Mouse (Mus musculus) midbrain, embryonic 15.5 days (tissue): ENCODE results near the gene Cep170b. TPM values are rescaled to one million over a fixed set of nuclear protein-coding genes. Genes with fewer than 3 reads are reported as not detected.
A peak's percentile ranks its signal among the peaks of the same experiment; 100 is the strongest.

Source experiments
- ATAC-seq: fragments of 200-750 bp; cut with Nextera tagmentation; replicated peaks from 2 replicates; pipeline ENCODE4 v1.8.0; 2017; ENCODE audit warnings: moderate TSS enrichment
- H3K27ac ChIP-seq: fragments of 300-500 bp; sonication (generic); 2 replicates; pipeline ENCODE4 v1.5.1; 2015; ENCODE audit warnings: mild to moderate bottlenecking, inconsistent platforms
- H3K27me3 ChIP-seq: fragments of 300-500 bp; sonication (generic); replicated peaks from 2 replicates; pipeline ENCODE4 v1.6.1; 2015; ENCODE audit warnings: inconsistent platforms
- H3K36me3 ChIP-seq: fragments of 300-500 bp; sonication (generic); replicated peaks from 2 replicates; pipeline ENCODE4 v1.6.1; 2015; ENCODE audit warnings: inconsistent platforms
- H3K4me1 ChIP-seq: fragments of 300-500 bp; sonication (generic); 2 replicates; pipeline ENCODE4 v1.6.1; 2015; ENCODE audit warnings: inconsistent platforms
- H3K4me2 ChIP-seq: fragments of 300-500 bp; sonication (generic); 2 replicates; pipeline ENCODE4 v1.6.1; 2015; ENCODE audit warnings: inconsistent platforms, mild to moderate bottlenecking, moderate library complexity
- H3K4me3 ChIP-seq: fragments of 300-500 bp; sonication (generic); 2 replicates; pipeline ENCODE4 v1.5.1; 2015; ENCODE audit warnings: mild to moderate bottlenecking, inconsistent platforms
- H3K9ac ChIP-seq: fragments of 300-500 bp; sonication (generic); 2 replicates; pipeline ENCODE4 v1.6.1; 2015; ENCODE audit warnings: mild to moderate bottlenecking, inconsistent platforms
- H3K9me3 ChIP-seq: fragments of 300-500 bp; sonication (generic); 2 replicates; pipeline ENCODE4 v1.6.1; 2016; ENCODE audit warnings: inconsistent platforms
- WGBS: fragments of 180-500 bp; shearing (Covaris S2); methylation state at CpG from one replicate; pipeline ENCODE4 v1.1.7; 2015; ENCODE audit warnings: mixed read lengths; 5-methylcytosine and 5-hydroxymethylcytosine counted together
- polyA plus RNA-seq: library from polyadenylated mRNA; unstranded; fragments of >200 nt; fragmentation: Nextera tagmentation; extraction: Ambion mirVana; gene quantifications from 2 replicates; pipeline ENCODE4 v1.2.1, GENCODE M21; 2015

The Cep170b gene
- polyA plus RNA-seq, 1 experiment from 2014 or later, result 53.7 TPM

GRCm38 (mm10) chr12:112679027-112679996, 40.9 kb upstream of the Cep170b start:
- no peak overlapping the region for H3K27ac ChIP-seq
- WGBS, result 4% methylated on average over 83 of the region's 87 CpGs
- H3K4me1 ChIP-seq, result peaks cover 35% of the 10 kb centered on the region
- peak overlapping the region; percentile 26 for H3K9ac ChIP-seq
- H3K27me3 ChIP-seq, result peaks cover 35% of the 10 kb centered on the region
- H3K4me2 ChIP-seq, result peak overlapping the region; percentile 86
- peak overlapping the region; percentile 44 for H3K4me3 ChIP-seq
- peak; percentile 49 for ATAC-seq
- H3K36me3 ChIP-seq, result no peaks in the 10 kb centered on the region
- no peaks in the 10 kb centered on the region for H3K9me3 ChIP-seq

- no peak overlapping the region for H3K9ac ChIP-seq
- no peak for ATAC-seq
- peaks cover 29% of the 10 kb centered on the region for H3K27me3 ChIP-seq
- peaks cover 16% of the 10 kb centered on the region for H3K4me1 ChIP-seq
- no peaks in the 10 kb centered on the region for H3K9me3 ChIP-seq
- H3K27ac ChIP-seq, result no peak overlapping the region
- no peaks in the 10 kb centered on the region for H3K36me3 ChIP-seq
- no peak overlapping the region for H3K4me2 ChIP-seq
- 34% methylated on average over 7 of the region's 7 CpGs for WGBS
- H3K4me3 ChIP-seq, result no peak overlapping the region
Measured at GRCm38 (mm10) chr12:112683351-112683750, 36.9 kb upstream of the Cep170b start.

- WGBS, result 85% methylated on average over 15 of the region's 15 CpGs
- peaks cover 8% of the 10 kb centered on the region for H3K4me1 ChIP-seq
- H3K4me3 ChIP-seq, result no peak overlapping the region
- H3K9ac ChIP-seq, result no peak overlapping the region
- H3K9me3 ChIP-seq, result no peaks in the 10 kb centered on the region
- ATAC-seq, result no peak
- no peak overlapping the region for H3K4me2 ChIP-seq
- no peaks in the 10 kb centered on the region for H3K27me3 ChIP-seq
- H3K36me3 ChIP-seq, result no peaks in the 10 kb centered on the region
- no peak overlapping the region for H3K27ac ChIP-seq
Measured at GRCm38 (mm10) chr12:112688458-112688857, 31.8 kb upstream of the Cep170b start.

GRCm38 (mm10) chr12:112693185-112694126, 26.8 kb upstream of the Cep170b start:
- H3K9ac ChIP-seq, result peak overlapping the region; percentile 92
- no peaks in the 10 kb centered on the region for H3K36me3 ChIP-seq
- ATAC-seq, result peak; percentile 95
- peak overlapping the region; percentile 88 for H3K4me2 ChIP-seq
- no peaks in the 10 kb centered on the region for H3K9me3 ChIP-seq
- WGBS, result 2% methylated on average over 54 of the region's 54 CpGs
- no peaks in the 10 kb centered on the region; the same call in 1 of the 2 replicates for H3K27me3 ChIP-seq
- H3K27ac ChIP-seq, result peak overlapping the region; percentile 97
- peaks cover 19% of the 10 kb centered on the region for H3K4me1 ChIP-seq
- peak overlapping the region; percentile 84 for H3K4me3 ChIP-seq

GRCm38 (mm10) chr12:112694127-112694475, 26.2 kb upstream of the Cep170b start:
- Histone ChIP-seq H3K4me2 (peak overlapping the region; percentile 88), H3K36me3 (no peaks in the 10 kb centered on the region), H3K9me3 (no peaks in the 10 kb centered on the region), H3K27me3 (no peaks in the 10 kb centered on the region; the same call in 1 of the 2 replicates), H3K27ac (peak overlapping the region; percentile 97), H3K4me3 (peak overlapping the region; percentile 84), H3K4me1 (peaks cover 19% of the 10 kb centered on the region), H3K9ac (peak overlapping the region; percentile 92)
- ATAC-seq, result no peak; the same call in 1 of the 2 replicates
- 77% methylated on average over 10 of the region's 10 CpGs for WGBS

GRCm38 (mm10) chr12:112696806-112697425, 23.3 kb upstream of the Cep170b start:
- no peaks in the 10 kb centered on the region for H3K36me3 ChIP-seq
- WGBS, result 76% methylated on average over 3 of the region's 3 CpGs
- no peak for ATAC-seq
- H3K27ac ChIP-seq, result no peak overlapping the region
- H3K4me3 ChIP-seq, result no peak overlapping the region
- no peaks in the 10 kb centered on the region; the same call in none of the 2 replicates for H3K27me3 ChIP-seq
- no peak overlapping the region for H3K4me2 ChIP-seq
- peaks cover 27% of the 10 kb centered on the region for H3K4me1 ChIP-seq
- H3K9ac ChIP-seq, result no peak overlapping the region
- no peaks in the 10 kb centered on the region for H3K9me3 ChIP-seq

GRCm38 (mm10) chr12:112700522-112700921, 19.7 kb upstream of the Cep170b start:
- 17% methylated on average over 15 of the region's 15 CpGs for WGBS
- Histone ChIP-seq H3K4me3 (no peak overlapping the region), H3K9me3 (no peaks in the 10 kb centered on the region), H3K27ac (no peak overlapping the region), H3K4me2 (peak overlapping the region; percentile 1; the same call in 1 of the 2 replicates), H3K36me3 (no peaks in the 10 kb centered on the region), H3K27me3 (peaks cover 3% of the 10 kb centered on the region), H3K4me1 (peaks cover 7% of the 10 kb centered on the region; the same call in 1 of the 2 replicates), H3K9ac (no peak overlapping the region)
- no peak for ATAC-seq

- Histone ChIP-seq H3K4me3 (no peak overlapping the region), H3K9me3 (no peaks in the 10 kb centered on the region), H3K4me1 (peaks cover 13% of the 10 kb centered on the region), H3K4me2 (no peak overlapping the region), H3K36me3 (no peaks in the 10 kb centered on the region), H3K27ac (no peak overlapping the region), H3K9ac (no peak overlapping the region), H3K27me3 (peaks cover 7% of the 10 kb centered on the region)
- 80% methylated on average over 6 of the region's 6 CpGs for WGBS
- no peak for ATAC-seq
Measured at GRCm38 (mm10) chr12:112702374-112703320, 17.6 kb upstream of the Cep170b start.

- Histone ChIP-seq H3K4me3 (peak overlapping the region; percentile 10), H3K27ac (no peak overlapping the region), H3K4me2 (peak overlapping the region; percentile 40), H3K4me1 (peaks cover 6% of the 10 kb centered on the region; the same call in 1 of the 2 replicates), H3K36me3 (no peaks in the 10 kb centered on the region), H3K9me3 (no peaks in the 10 kb centered on the region), H3K9ac (peak overlapping the region; percentile 31), H3K27me3 (0 out of 2 replicates have a peak, but pooled peaks cover 7% of the 10 kb centered on the region)
- ATAC-seq, result peak; percentile 82
- 14% methylated on average over 32 of the region's 32 CpGs for WGBS
Measured at GRCm38 (mm10) chr12:112706704-112707572, 13.3 kb upstream of the Cep170b start.

- H3K4me2 ChIP-seq, result peak overlapping the region; percentile 40
Measured at GRCm38 (mm10) chr12:112707573-112707869, 12.7 kb upstream of the Cep170b start.

More at GRCm38 (mm10) chr12:112707573-112707869, 12.7 kb upstream of the Cep170b start:
- no peaks in the 10 kb centered on the region for H3K36me3 ChIP-seq
- 0 out of 2 replicates have a peak, but pooled peaks cover 7% of the 10 kb centered on the region for H3K27me3 ChIP-seq
- H3K9ac ChIP-seq, result peak overlapping the region; percentile 31
- no peak overlapping the region for H3K27ac ChIP-seq
- peak overlapping the region; percentile 10 for H3K4me3 ChIP-seq
- peaks cover 6% of the 10 kb centered on the region; the same call in 1 of the 2 replicates for H3K4me1 ChIP-seq
- no peaks in the 10 kb centered on the region for H3K9me3 ChIP-seq
- 20% methylated on average over 8 of the region's 8 CpGs for WGBS
- ATAC-seq, result peak; percentile 49
